Mouse (Mus musculus): ENCODE measurements around the gene Cklf.

Cklf gene

GRCm38 (mm10) chr8:104250439-104251367 lies at the start of gene Cklf:
Gene Cklf (plus strand): TSS chr8:104250861.
- in situ Hi-C loops (cut with MboI, MseI): no loop called here

GRCm38 (mm10) chr8:104201622-104202021 lies 49.0 kb upstream of the Cklf start:
- in situ Hi-C loops (cut with MboI, MseI): loop anchor here in 1 of 2 experiments (10.0 kb wide), 1 partner anchor 723 kb away; the partner anchor contains the start of gene Ces2e

GRCm38 (mm10) chr8:104202320-104202719 lies 48.3 kb upstream of the Cklf start:
- in situ Hi-C loops (cut with MboI, MseI): loop anchor here in 1 of 2 experiments (10.0 kb wide), 1 partner anchor 722 kb away; the partner anchor contains the start of gene Ces2e

GRCm38 (mm10) chr8:104205292-104205691 lies 45.4 kb upstream of the Cklf start:
- in situ Hi-C loops (cut with MboI, MseI): loop anchor here in 1 of 2 experiments (10.0 kb wide), 1 partner anchor 720 kb away; the partner anchor contains the start of gene Ces2e

GRCm38 (mm10) chr8:104217601-104218000 lies 33.1 kb upstream of the Cklf start:
- in situ Hi-C loops (cut with MboI, MseI): no loop called here

- in situ Hi-C loops (cut with MboI, MseI): no loop called here
These were observed 31.6 kb upstream of the Cklf start for GRCm38 (mm10) chr8:104219079-104219478.

GRCm38 (mm10) chr8:104219806-104220205 lies 30.9 kb upstream of the Cklf start:
- in situ Hi-C loops (cut with MboI, MseI): loop anchor here in 1 of 2 experiments (5.0 kb wide), 2 partner anchors 73 to 123 kb away; no protein-coding TSS in a partner anchor

- in situ Hi-C loops (cut with MboI, MseI): no loop called here
These were observed 23.6 kb upstream of the Cklf start for GRCm38 (mm10) chr8:104227048-104227447.

GRCm38 (mm10) chr8:104230377-104230776 lies 20.3 kb upstream of the Cklf start:
- in situ Hi-C loops (cut with MboI, MseI): loop anchor here in 1 of 2 experiments (5.0 kb wide), 1 partner anchor 412 kb away; the partner anchor contains the start of gene Ciao2b

- in situ Hi-C loops (cut with MboI, MseI): loop anchor here in 1 of 2 experiments (5.0 kb wide), 1 partner anchor 410 kb away; the partner anchor contains the start of gene Ciao2b
These were observed 18.6 kb upstream of the Cklf start for GRCm38 (mm10) chr8:104232039-104232438.

- in situ Hi-C loops (cut with MboI, MseI): loop anchor here in 1 of 2 experiments (5.0 kb wide), 1 partner anchor 409 kb away; the partner anchor contains the start of gene Ciao2b
These were observed 17.7 kb upstream of the Cklf start for GRCm38 (mm10) chr8:104232919-104233318.

- in situ Hi-C loops (cut with MboI, MseI): loop anchor here in 1 of 2 experiments (5.0 kb wide), 1 partner anchor 408 kb away; the partner anchor contains the start of gene Ciao2b
These were observed 16.1 kb upstream of the Cklf start for GRCm38 (mm10) chr8:104234573-104234972.

GRCm38 (mm10) chr8:104239418-104239861 lies 11.2 kb upstream of the Cklf start:
- in situ Hi-C loops (cut with MboI, MseI): no loop called here

- in situ Hi-C loops (cut with MboI, MseI): loop anchor here in 1 of 2 experiments (10.0 kb wide), 1 partner anchor 1013 kb away; the partner anchor contains the start of gene B3gnt9
These were observed 8.5 kb upstream of the Cklf start for GRCm38 (mm10) chr8:104242038-104242644.

- in situ Hi-C loops (cut with MboI, MseI): loop anchor here (5.0 to 10.0 kb wide), 4 partner anchors 96 to 1008 kb away; partner anchors contain the start of genes B3gnt9 (in 1 of the 2), Ciao2b (in 1 of the 2) and Dync1li2 (in 1 of the 2)
These were observed 4.0 kb upstream of the Cklf start for GRCm38 (mm10) chr8:104246621-104247020.

- in situ Hi-C loops (cut with MboI, MseI): loop anchor here (5.0 to 10.0 kb wide), 4 partner anchors 95 to 1008 kb away; partner anchors contain the start of genes B3gnt9 (in 1 of the 2), Ciao2b (in 1 of the 2) and Dync1li2 (in 1 of the 2)
These were observed 3.4 kb upstream of the Cklf start for GRCm38 (mm10) chr8:104247054-104247907.

- in situ Hi-C loops (cut with MboI, MseI): loop anchor here (5.0 to 10.0 kb wide), 4 partner anchors 94 to 1007 kb away; partner anchors contain the start of genes B3gnt9 (in 1 of the 2), Ciao2b (in 1 of the 2) and Dync1li2 (in 1 of the 2)
These were observed 2.8 kb upstream of the Cklf start for GRCm38 (mm10) chr8:104247908-104248275.

- in situ Hi-C loops (cut with MboI, MseI): loop anchor here (5.0 to 10.0 kb wide), 4 partner anchors 94 to 1007 kb away; partner anchors contain the start of genes B3gnt9 (in 1 of the 2), Ciao2b (in 1 of the 2) and Dync1li2 (in 1 of the 2)
These were observed 2.4 kb upstream of the Cklf start, which contains the start of gene Tk2 for GRCm38 (mm10) chr8:104248276-104248675. Gene Tk2 (minus strand): TSS chr8:104248558.

- in situ Hi-C loops (cut with MboI, MseI): loop anchor here (5.0 to 10.0 kb wide), 4 partner anchors 93 to 1005 kb away; partner anchors contain the start of genes B3gnt9 (in 1 of the 2), Ciao2b (in 1 of the 2) and Dync1li2 (in 1 of the 2)
These were observed 1.1 kb upstream of the Cklf start for GRCm38 (mm10) chr8:104249442-104249996.
